Mouse (Mus musculus) cerebellum, adult 9-10 months (tissue): ENCODE results near the gene Ctsr.
"Not testable (repeated sequence)": the region's sequence is repeated elsewhere in the genome, so short reads cannot be mapped to it uniquely, and the experiment has no call there.

Source experiments
- DNase-seq: peaks from one replicate; pipeline ENCODE4 v3.0.0; 2022

Ctsr gene

DNA sequence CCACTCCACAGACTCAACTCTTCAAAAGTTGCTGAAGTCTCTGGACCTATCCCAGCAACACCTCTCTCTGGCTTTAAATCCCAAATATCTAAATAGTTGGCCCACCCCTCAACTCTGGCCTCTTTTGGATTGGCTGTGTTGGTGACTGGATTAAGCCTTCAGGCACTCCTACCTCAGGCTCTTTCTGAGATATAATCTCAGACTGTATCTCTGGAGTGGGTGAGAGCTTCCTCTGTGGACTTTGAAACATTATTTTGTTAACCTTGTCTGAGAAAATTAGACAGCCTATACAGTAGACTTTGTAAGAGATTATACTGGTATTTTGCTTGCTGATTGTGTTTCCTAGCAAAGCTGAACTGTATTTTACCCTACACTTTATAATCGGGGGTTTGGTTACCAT is at the start of gene Ctsr:
Gene Ctsr, minus strand, starts transcription at position 101 of the 400 bp plus-strand sequence.
- DNase-seq: no peak

DNA sequence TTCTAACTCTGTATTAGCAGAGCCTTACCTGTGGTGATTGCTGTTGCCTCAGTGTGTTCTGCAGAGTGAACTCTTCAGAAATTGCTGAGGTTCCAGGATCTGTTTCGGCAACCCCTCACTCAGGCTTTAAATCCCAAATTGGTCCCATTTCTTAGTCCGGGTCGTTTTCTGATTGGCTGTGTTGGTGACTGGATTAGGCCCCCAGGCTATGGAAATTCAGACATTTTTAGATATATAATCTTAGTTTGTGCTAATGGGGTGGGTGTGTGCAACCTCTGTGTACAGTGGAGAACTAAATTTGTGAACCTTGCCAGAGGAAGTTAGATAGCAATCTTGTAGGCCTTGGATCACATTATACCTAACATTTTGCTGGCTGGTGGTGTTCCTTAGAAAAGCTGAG is 39.3 kb upstream of the Ctsr start, which contains the start of gene Cts6:
Gene Cts6, minus strand, starts transcription at position 101 of the 400 bp plus-strand sequence.
- no peak for DNase-seq

- DNase-seq: not testable (repeated sequence)
Observed at GRCm38 (mm10) chr13:61185151-61185933, 21.3 kb upstream of the Ctsr start.

- no peak for DNase-seq
Observed at GRCm38 (mm10) chr13:61164622-61165021, 566 bp upstream of the Ctsr start.
